Mouse (Mus musculus) ovary, adult 18-20 months (tissue): ENCODE data around the gene Tlk2.

Experiments used
- DNase-seq: peaks from one replicate; pipeline ENCODE4 v3.0.0; 2022; ENCODE audit warnings: low spot score, mixed read lengths

Gene Tlk2

GRCm38 (mm10) chr11:105164516-105165510 lies 13.8 kb upstream of the Tlk2 start:
- DNase-seq: no peak

- DNase-seq: no peak
Observed at GRCm38 (mm10) chr11:105166780-105167179, 11.8 kb upstream of the Tlk2 start.

GRCm38 (mm10) chr11:105179523-105179922 lies 916 bp downstream of the Tlk2 start:
- no peak for DNase-seq

- DNase-seq: peak; percentile 14
Observed at GRCm38 (mm10) chr11:105180471-105181091, 2.0 kb downstream of the Tlk2 start.

- DNase-seq: peak; percentile 92
Observed at GRCm38 (mm10) chr11:105181126-105181637, 2.6 kb downstream of the Tlk2 start.

- peak; percentile 6 for DNase-seq
Observed at GRCm38 (mm10) chr11:105181689-105182460, 3.3 kb downstream of the Tlk2 start.

GRCm38 (mm10) chr11:105182461-105182855 lies 3.9 kb downstream of the Tlk2 start:
- no peak for DNase-seq

- no peak for DNase-seq
Observed at GRCm38 (mm10) chr11:105184678-105185077, 6.1 kb downstream of the Tlk2 start.

GRCm38 (mm10) chr11:105192186-105192585 lies 13.6 kb downstream of the Tlk2 start:
- DNase-seq: no peak

GRCm38 (mm10) chr11:105196893-105197662 lies 18.5 kb downstream of the Tlk2 start:
- DNase-seq: no peak

GRCm38 (mm10) chr11:105202403-105202802 lies 23.8 kb downstream of the Tlk2 start:
- DNase-seq: no peak

- no peak for DNase-seq
Observed at GRCm38 (mm10) chr11:105210007-105210406, 31.4 kb downstream of the Tlk2 start.

GRCm38 (mm10) chr11:105214257-105214656 lies 35.6 kb downstream of the Tlk2 start:
- no peak for DNase-seq

GRCm38 (mm10) chr11:105217771-105218170 lies 39.2 kb downstream of the Tlk2 start:
- no peak for DNase-seq

GRCm38 (mm10) chr11:105234501-105234900 lies 55.9 kb downstream of the Tlk2 start:
- DNase-seq: no peak

- DNase-seq: no peak
Observed at GRCm38 (mm10) chr11:105240991-105241390, 62.4 kb downstream of the Tlk2 start.

- no peak for DNase-seq
Observed at GRCm38 (mm10) chr11:105246369-105246768, 67.8 kb downstream of the Tlk2 start.

- DNase-seq: no peak
Observed at GRCm38 (mm10) chr11:105246785-105247184, 68.2 kb downstream of the Tlk2 start.

GRCm38 (mm10) chr11:105247321-105247720 lies 68.7 kb downstream of the Tlk2 start:
- DNase-seq: no peak

- DNase-seq: no peak
Observed at GRCm38 (mm10) chr11:105259733-105260132, 81.1 kb downstream of the Tlk2 start.

- no peak for DNase-seq
Observed at GRCm38 (mm10) chr11:105261116-105261515, 82.5 kb downstream of the Tlk2 start.
